Mouse (Mus musculus) lung, postnatal 0 days (tissue): ENCODE results near the gene C1ql1. TPM values are rescaled to one million over a fixed set of nuclear protein-coding genes. Genes with fewer than 3 reads are reported as not detected.

Experiments
- ATAC-seq: fragments of 200-750 bp; cut with Nextera tagmentation; 2 replicates; pipeline ENCODE4 v1.8.0; 2017; ENCODE audit warnings: moderate library complexity
- DNase-seq: peaks from one replicate; pipeline ENCODE4 v3.0.0-alpha.2; 2016; ENCODE audit warnings: low spot score
- H3K27ac ChIP-seq: fragments of 300-500 bp; sonication (generic); 2 replicates; pipeline ENCODE4 v1.5.1; 2014; ENCODE audit warnings: antibody characterized with exemption, mild to moderate bottlenecking, low read length, mixed read lengths
- H3K27me3 ChIP-seq: fragments of 300-500 bp; sonication (generic); replicated peaks from 2 replicates; pipeline ENCODE4 v1.6.1; 2014; ENCODE audit warnings: low read length, mixed read lengths; ENCODE audit not compliant: insufficient read depth
- H3K36me3 ChIP-seq: fragments of 300-500 bp; sonication (generic); 2 replicates; pipeline ENCODE4 v1.6.1; 2014; ENCODE audit warnings: low read length, mixed read lengths; ENCODE audit not compliant: insufficient read depth
- H3K4me1 ChIP-seq: fragments of 300-500 bp; sonication (generic); 2 replicates; pipeline ENCODE4 v1.6.1; 2014; ENCODE audit warnings: antibody characterized with exemption, low read depth, low read length, mixed read lengths; ENCODE audit not compliant: insufficient read depth
- H3K4me2 ChIP-seq: fragments of 300-500 bp; sonication (generic); replicated peaks from 2 replicates; pipeline ENCODE4 v1.6.1; 2014; ENCODE audit warnings: low read depth, mild to moderate bottlenecking, low read length, moderate library complexity, mixed read lengths
- H3K4me3 ChIP-seq: fragments of 300-500 bp; sonication (generic); 2 replicates; pipeline ENCODE4 v1.5.1; 2014; ENCODE audit warnings: low read depth, low read length
- H3K9ac ChIP-seq: fragments of 300-500 bp; sonication (generic); replicated peaks from 2 replicates; pipeline ENCODE4 v1.6.1; 2014; ENCODE audit warnings: low read depth, mild to moderate bottlenecking
- H3K9me3 ChIP-seq: fragments of 300-500 bp; sonication (generic); 2 replicates; pipeline ENCODE4 v1.6.1; 2016; ENCODE audit warnings: low read length, mixed read lengths
- CTCF ChIP-seq: IDR thresholded peaks from 2 replicates; pipeline ENCODE4 v1.5.1; 2016; ENCODE audit warnings: antibody characterized with exemption, mild to moderate bottlenecking
- EP300 ChIP-seq: IDR thresholded peaks from 2 replicates; pipeline ENCODE4 v1.6.1; 2016; ENCODE audit warnings: antibody characterized with exemption, mild to moderate bottlenecking, control low read depth
- WGBS: fragments of 180-500 bp; shearing (Covaris S2); extraction: QIAGEN DNeasy Blood & Tissue Kit; methylation state at CpG from one replicate; pipeline ENCODE4 v1.1.7; 2014; 5-methylcytosine and 5-hydroxymethylcytosine counted together
- polyA plus RNA-seq: library from polyadenylated mRNA; unstranded; fragments of >200 nt; fragmentation: Nextera tagmentation; extraction: Ambion mirVana; gene quantifications from 2 replicates; pipeline ENCODE4 v1.2.1, GENCODE M21; 2015

The C1ql1 gene
- polyA plus RNA-seq, 1 experiment from 2014 or later = 0.31 TPM

- no peak overlapping the region for H3K9ac ChIP-seq
- H3K36me3 ChIP-seq = no peaks in the 10 kb centered on the region
- no peaks in the 10 kb centered on the region for H3K27me3 ChIP-seq
- no peak for ATAC-seq
- no peak for DNase-seq
- no peak overlapping the region for H3K4me2 ChIP-seq
- 82% methylated on average over 6 of the region's 6 CpGs for WGBS
- no peak overlapping the region for H3K27ac ChIP-seq
- TF ChIP-seq CTCF (no peak), EP300 (no peak)
- H3K9me3 ChIP-seq = no peaks in the 10 kb centered on the region
- no peak overlapping the region for H3K4me3 ChIP-seq
- peaks cover 2% of the 10 kb centered on the region; the same call in 1 of the 2 replicates for H3K4me1 ChIP-seq
Measured at GRCm38 (mm10) chr11:102921491-102921890, 25.0 kb downstream of the C1ql1 start.

DNA sequence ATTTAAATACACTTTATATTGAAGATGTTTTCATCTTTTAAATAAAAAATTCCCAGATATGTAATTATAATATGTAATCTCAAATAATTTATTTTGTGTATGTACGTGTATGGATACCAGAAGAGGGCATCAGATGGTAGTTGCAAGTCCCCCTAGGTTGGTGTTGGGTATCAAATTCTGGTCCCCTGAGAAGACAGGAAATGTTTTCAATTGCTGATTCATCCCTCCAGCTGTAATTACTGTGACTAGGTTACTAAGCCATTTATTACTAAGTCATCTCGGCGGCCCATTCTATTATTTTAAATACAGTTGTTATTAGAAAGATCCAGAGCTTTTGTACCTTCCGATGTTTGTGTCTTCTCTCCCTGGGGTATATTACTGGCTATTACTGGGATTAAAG lies 28.4 kb downstream of the C1ql1 start:
- DNase-seq = no peak
- Histone ChIP-seq H3K36me3 (no peaks in the 10 kb centered on the region), H3K4me2 (no peak overlapping the region), H3K27ac (no peak overlapping the region), H3K9me3 (no peaks in the 10 kb centered on the region), H3K4me3 (no peak overlapping the region), H3K4me1 (no peaks in the 10 kb centered on the region), H3K27me3 (no peaks in the 10 kb centered on the region), H3K9ac (no peak overlapping the region)
- ATAC-seq = no peak
- TF ChIP-seq EP300 (no peak), CTCF (no peak)
- WGBS = 87% methylated on average over 4 of the region's 4 CpGs

GRCm38 (mm10) chr11:102915380-102915779 lies 31.1 kb downstream of the C1ql1 start:
- TF ChIP-seq CTCF = no peak
- no peak for TF ChIP-seq EP300

GRCm38 (mm10) chr11:102911376-102911775 lies 35.1 kb downstream of the C1ql1 start:
- ATAC-seq (no peak), DNase-seq (no peak)
- H3K36me3 ChIP-seq = no peaks in the 10 kb centered on the region
- TF ChIP-seq CTCF (no peak), EP300 (no peak)
- 82% methylated on average over 7 of the region's 7 CpGs for WGBS
- H3K27me3 ChIP-seq = no peaks in the 10 kb centered on the region
- H3K4me3 ChIP-seq = no peak overlapping the region
- no peaks in the 10 kb centered on the region for H3K9me3 ChIP-seq
- H3K4me2 ChIP-seq = no peak overlapping the region
- H3K4me1 ChIP-seq = no peaks in the 10 kb centered on the region
- H3K27ac ChIP-seq = no peak overlapping the region
- H3K9ac ChIP-seq = no peak overlapping the region

More at GRCm38 (mm10) chr11:102915380-102915779, 31.1 kb downstream of the C1ql1 start:
- no peak for ATAC-seq
- Histone ChIP-seq H3K4me2 (no peak overlapping the region), H3K36me3 (no peaks in the 10 kb centered on the region), H3K9me3 (no peaks in the 10 kb centered on the region), H3K9ac (no peak overlapping the region), H3K27me3 (no peaks in the 10 kb centered on the region), H3K4me3 (no peak overlapping the region), H3K27ac (no peak overlapping the region), H3K4me1 (no peaks in the 10 kb centered on the region)
- no peak for DNase-seq
- WGBS = 92% methylated on average over 9 of the region's 9 CpGs

DNA sequence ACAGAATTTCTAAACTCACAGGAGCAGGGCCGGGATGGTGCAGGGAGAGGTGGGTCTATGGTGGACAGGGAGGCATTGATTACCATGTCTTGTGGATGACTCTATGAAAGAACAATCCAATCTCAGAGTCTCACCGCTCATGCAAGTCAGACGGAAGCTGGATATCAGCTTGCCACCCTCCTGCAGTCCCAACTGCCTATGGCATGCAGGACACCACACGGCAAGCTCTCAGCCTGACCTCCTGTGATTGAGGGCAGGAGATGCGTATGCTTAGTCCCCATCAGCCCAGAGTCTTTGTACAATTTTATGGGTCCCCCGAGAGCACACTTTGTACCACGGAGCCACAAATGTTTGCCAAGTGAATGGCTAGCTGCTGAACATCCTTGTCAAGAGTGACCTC lies 42.8 kb downstream of the C1ql1 start:
- 66% methylated on average over 7 of the region's 7 CpGs for WGBS
- TF ChIP-seq EP300 (no peak), CTCF (no peak)

GRCm38 (mm10) chr11:102902107-102902506 lies 44.4 kb downstream of the C1ql1 start:
- no peak for DNase-seq
- Histone ChIP-seq H3K9me3 (no peaks in the 10 kb centered on the region), H3K27me3 (no peaks in the 10 kb centered on the region), H3K4me2 (no peak overlapping the region), H3K4me1 (no peaks in the 10 kb centered on the region), H3K36me3 (no peaks in the 10 kb centered on the region), H3K4me3 (no peak overlapping the region), H3K9ac (no peak overlapping the region), H3K27ac (no peak overlapping the region)
- ATAC-seq = no peak
- 76% methylated on average over 5 of the region's 5 CpGs for WGBS
- TF ChIP-seq EP300 (no peak), CTCF (no peak)

More for the DNA sequence above, 42.8 kb downstream of the C1ql1 start:
- Histone ChIP-seq H3K27ac (no peak overlapping the region), H3K27me3 (no peaks in the 10 kb centered on the region), H3K9me3 (no peaks in the 10 kb centered on the region), H3K9ac (no peak overlapping the region), H3K4me3 (no peak overlapping the region), H3K36me3 (no peaks in the 10 kb centered on the region), H3K4me1 (no peaks in the 10 kb centered on the region), H3K4me2 (no peak overlapping the region)
- ATAC-seq = no peak
- no peak for DNase-seq

GRCm38 (mm10) chr11:102901199-102901598 lies 45.3 kb downstream of the C1ql1 start:
- H3K4me3 ChIP-seq = no peak overlapping the region
- no peaks in the 10 kb centered on the region for H3K9me3 ChIP-seq
- H3K4me2 ChIP-seq = no peak overlapping the region; the same call in 1 of the 2 replicates
- H3K9ac ChIP-seq = no peak overlapping the region
- H3K27ac ChIP-seq = no peak overlapping the region
- ATAC-seq (no peak; the same call in 1 of the 2 replicates), DNase-seq (no peak)
- H3K27me3 ChIP-seq = 0 out of 2 replicates have a peak, but pooled peaks cover 6% of the 10 kb centered on the region
- WGBS = 38% methylated on average over 4 of the region's 4 CpGs
- TF ChIP-seq EP300 = no peak
- TF ChIP-seq CTCF = no peak
- no peaks in the 10 kb centered on the region for H3K4me1 ChIP-seq
- no peaks in the 10 kb centered on the region for H3K36me3 ChIP-seq
